Mouse (Mus musculus): ENCODE results near the gene Fbxl16.

GRCm38 (mm10) chr17:25867836-25868600, 59.1 kb downstream of the Fbxl16 start:
- TF ChIP-seq CTCF (IDR thresholded peaks at IDR 0.05; ENCODE audit: low read depth, low read length) (no peak), POLR2AphosphoS5 (IDR thresholded peaks at IDR 0.05; ENCODE audit: insufficient replicate concordance, low read depth, low read length) (no peak)
